Mouse (Mus musculus): ENCODE measurements around the gene Ctdnep1. TPM values are rescaled to one million over a fixed set of nuclear protein-coding genes. Genes with fewer than 3 reads are reported as not detected.

Gene Ctdnep1
- polyA plus RNA-seq, 1 experiment from 2014 or later: 15.2 TPM

GRCm38 (mm10) chr11:70016669-70017068 is 35.7 kb downstream of the Ctdnep1 start, which contains the start of gene Dlg4:
Gene Dlg4 (plus strand): TSS chr11:70016942.
- peak within 1 kb of the TSS; percentile 84; the same call in 1 of the 2 replicates for H3K4me2 ChIP-seq

GRCm38 (mm10) chr11:70017199-70017767 is 36.3 kb downstream of the Ctdnep1 start:
- Histone ChIP-seq H3K27me3 (replicated peaks) (peaks cover 4% of the 10 kb centered on the region; the same call in 1 of the 2 replicates), H3K4me2 (no peak overlapping the region), H3K27ac (no peak overlapping the region), H3K9ac (no peak overlapping the region), H3K4me1 (peaks cover 69% of the 10 kb centered on the region), H3K36me3 (peaks cover 18% of the 10 kb centered on the region), H3K9me3 (replicated peaks) (no peaks in the 10 kb centered on the region), H3K4me3 (no peak overlapping the region)
- 46% methylated on average over 7 of the region's 7 CpGs for WGBS (ENCODE audit: insufficient replicate concordance)
- ATAC-seq: no peak

More at GRCm38 (mm10) chr11:70016669-70017068, 35.7 kb downstream of the Ctdnep1 start, which contains the start of gene Dlg4:
- WGBS (ENCODE audit: insufficient replicate concordance): 56% methylated on average over 3 of the region's 3 CpGs
- Histone ChIP-seq H3K27me3 (replicated peaks) (no peaks in the 10 kb centered on the region), H3K9ac (peak within 1 kb of the TSS; percentile 82; the same call in 1 of the 2 replicates), H3K9me3 (replicated peaks) (no peaks in the 10 kb centered on the region), H3K4me3 (no peak within 1 kb of the TSS), H3K4me1 (peaks cover 68% of the 10 kb centered on the region), H3K27ac (no peak within 1 kb of the TSS), H3K36me3 (peaks cover 24% of the 10 kb centered on the region)
- no peak for ATAC-seq

- Histone ChIP-seq H3K27ac (peak overlapping the region; percentile 65), H3K4me2 (peak overlapping the region; percentile 71), H3K27me3 (replicated peaks) (peaks cover 15% of the 10 kb centered on the region), H3K9ac (peak overlapping the region; percentile 62), H3K4me3 (peak overlapping the region; percentile 52), H3K9me3 (replicated peaks) (no peaks in the 10 kb centered on the region), H3K4me1 (peaks cover 78% of the 10 kb centered on the region), H3K36me3 (peaks cover 7% of the 10 kb centered on the region)
- no peak for ATAC-seq
- WGBS (ENCODE audit: insufficient replicate concordance): 3% methylated on average over 25 of the region's 25 CpGs
Observed at GRCm38 (mm10) chr11:70018131-70018990, 37.4 kb downstream of the Ctdnep1 start.

- no peak overlapping the region for H3K9ac ChIP-seq
- no peak for ATAC-seq
- H3K27me3 ChIP-seq (replicated peaks): peaks cover 26% of the 10 kb centered on the region
- WGBS (ENCODE audit: insufficient replicate concordance): 29% methylated on average over 2 of the region's 2 CpGs
- H3K4me2 ChIP-seq: peak overlapping the region; percentile 71
- peak overlapping the region; percentile 54; the same call in 1 of the 2 replicates for H3K27ac ChIP-seq
- H3K9me3 ChIP-seq (replicated peaks): no peaks in the 10 kb centered on the region
- H3K36me3 ChIP-seq: no peaks in the 10 kb centered on the region
- H3K4me1 ChIP-seq: peaks cover 81% of the 10 kb centered on the region
- no peak overlapping the region for H3K4me3 ChIP-seq
Observed at GRCm38 (mm10) chr11:70019495-70020021, 38.6 kb downstream of the Ctdnep1 start.

- no peaks in the 10 kb centered on the region for H3K36me3 ChIP-seq
- peaks cover 76% of the 10 kb centered on the region for H3K4me1 ChIP-seq
- H3K27ac ChIP-seq: peak overlapping the region; percentile 54
- H3K9ac ChIP-seq: no peak overlapping the region
- no peak for ATAC-seq
- H3K4me3 ChIP-seq: peak overlapping the region; percentile 57; the same call in 1 of the 2 replicates
- peak overlapping the region; percentile 71 for H3K4me2 ChIP-seq
- H3K9me3 ChIP-seq (replicated peaks): no peaks in the 10 kb centered on the region
- WGBS (ENCODE audit: insufficient replicate concordance): 21% methylated on average over 8 of the region's 8 CpGs
- H3K27me3 ChIP-seq (replicated peaks): peaks cover 32% of the 10 kb centered on the region
Observed at GRCm38 (mm10) chr11:70020022-70020631, 39.2 kb downstream of the Ctdnep1 start.

GRCm38 (mm10) chr11:70020731-70021263 is 39.8 kb downstream of the Ctdnep1 start:
- H3K4me3 ChIP-seq: peak overlapping the region; percentile 57
- no peaks in the 10 kb centered on the region for H3K9me3 ChIP-seq (replicated peaks)
- H3K36me3 ChIP-seq: no peaks in the 10 kb centered on the region
- peaks cover 39% of the 10 kb centered on the region for H3K27me3 ChIP-seq (replicated peaks)
- peak; percentile 82 for ATAC-seq
- peak overlapping the region; percentile 57 for H3K27ac ChIP-seq
- peak overlapping the region; percentile 19 for H3K9ac ChIP-seq
- WGBS (ENCODE audit: insufficient replicate concordance): 2% methylated on average over 8 of the region's 8 CpGs
- peaks cover 71% of the 10 kb centered on the region for H3K4me1 ChIP-seq
- H3K4me2 ChIP-seq: peak overlapping the region; percentile 71

- peak overlapping the region; percentile 57 for H3K27ac ChIP-seq
- peak overlapping the region; percentile 57 for H3K4me3 ChIP-seq
- peak; percentile 78 for ATAC-seq
- H3K36me3 ChIP-seq: no peaks in the 10 kb centered on the region
- peaks cover 73% of the 10 kb centered on the region for H3K4me1 ChIP-seq
- H3K4me2 ChIP-seq: peak overlapping the region; percentile 71
- H3K9me3 ChIP-seq (replicated peaks): no peaks in the 10 kb centered on the region
- peaks cover 46% of the 10 kb centered on the region for H3K27me3 ChIP-seq (replicated peaks)
- H3K9ac ChIP-seq: peak overlapping the region; percentile 19
- 3% methylated on average over 40 of the region's 40 CpGs for WGBS (ENCODE audit: insufficient replicate concordance)
Observed at GRCm38 (mm10) chr11:70021264-70022132, 40.5 kb downstream of the Ctdnep1 start.

GRCm38 (mm10) chr11:70023481-70024150 is 42.7 kb downstream of the Ctdnep1 start:
- Histone ChIP-seq H3K9ac (no peak overlapping the region), H3K4me2 (peak overlapping the region; percentile 58), H3K36me3 (no peaks in the 10 kb centered on the region), H3K4me3 (peak overlapping the region; percentile 8), H3K9me3 (replicated peaks) (no peaks in the 10 kb centered on the region), H3K4me1 (peaks cover 80% of the 10 kb centered on the region), H3K27ac (no peak overlapping the region), H3K27me3 (replicated peaks) (peaks cover 67% of the 10 kb centered on the region)
- WGBS (ENCODE audit: insufficient replicate concordance): 10% methylated on average over 18 of the region's 29 CpGs
- no peak for ATAC-seq

- 15% methylated on average over 6 of the region's 6 CpGs for WGBS (ENCODE audit: insufficient replicate concordance)
- no peak overlapping the region for H3K27ac ChIP-seq
- H3K9me3 ChIP-seq (replicated peaks): no peaks in the 10 kb centered on the region
- H3K4me1 ChIP-seq: peaks cover 80% of the 10 kb centered on the region
- peaks cover 68% of the 10 kb centered on the region for H3K27me3 ChIP-seq (replicated peaks)
- H3K36me3 ChIP-seq: no peaks in the 10 kb centered on the region
- peak overlapping the region; percentile 8; the same call in 1 of the 2 replicates for H3K4me3 ChIP-seq
- no peak for ATAC-seq
- H3K9ac ChIP-seq: no peak overlapping the region
- peak overlapping the region; percentile 58 for H3K4me2 ChIP-seq
Observed at GRCm38 (mm10) chr11:70024151-70024514, 43.2 kb downstream of the Ctdnep1 start.

- peaks cover 66% of the 10 kb centered on the region for H3K4me1 ChIP-seq
- no peak overlapping the region for H3K9ac ChIP-seq
- H3K4me2 ChIP-seq: peak overlapping the region; percentile 53
- peaks cover 68% of the 10 kb centered on the region for H3K27me3 ChIP-seq (replicated peaks)
- H3K4me3 ChIP-seq: peak overlapping the region; percentile 23; the same call in 1 of the 2 replicates
- no peaks in the 10 kb centered on the region for H3K9me3 ChIP-seq (replicated peaks)
- ATAC-seq: peak; percentile 51
- 27% methylated on average over 19 of the region's 19 CpGs for WGBS (ENCODE audit: insufficient replicate concordance)
- 0 out of 2 replicates have a peak overlapping the region, but pooled peaks have one; percentile 10 for H3K27ac ChIP-seq
- peaks cover 12% of the 10 kb centered on the region for H3K36me3 ChIP-seq
Observed at GRCm38 (mm10) chr11:70026689-70027088, 45.7 kb downstream of the Ctdnep1 start.

Measured in liver, embryonic 12.5 days (tissue).